Mouse (Mus musculus) adrenal gland, adult 10 weeks (tissue): ENCODE results near the gene Psg28. TPM values are rescaled to one million over a fixed set of nuclear protein-coding genes. Genes with fewer than 3 reads are reported as not detected.

Experiments used
- polyA plus RNA-seq: library from polyadenylated mRNA; stranded (reverse); fragments of 350-450 nt; fragmentation: Illumina TruSeq; extraction: RNeasy Lipid Tissue Mini Kit (QIAGEN cat#74804); gene quantifications from one replicate; pipeline ENCODE4 v1.2.3, GENCODE M21; 2014; ENCODE audit warnings: low read depth, low replicate concordance

Psg28 gene
- not detected for polyA plus RNA-seq

GRCm38 (mm10) chr7:18431941-18432340 lies at the start of gene Psg28:
Gene Psg28 (minus strand): TSS chr7:18432041.

Other genes starting within 250 kb of the Psg28 start
- gene Mill1, start 186.7 kb downstream of the Psg28 start, polyA plus RNA-seq, result not detected
- not detected for gene Psg18, start 77.0 kb downstream of the Psg28 start, polyA plus RNA-seq
- not detected for gene Psg26, start 52.1 kb upstream of the Psg28 start, polyA plus RNA-seq
- not detected for gene Psg25, start 100.2 kb upstream of the Psg28 start, polyA plus RNA-seq
- gene Psg27, start 135.3 kb upstream of the Psg28 start, polyA plus RNA-seq, result not detected
- gene Psg23, start 184.5 kb upstream of the Psg28 start, polyA plus RNA-seq, result not detected
- gene Psg21, start 224.7 kb upstream of the Psg28 start, polyA plus RNA-seq, result not detected